Mouse (Mus musculus) heart, embryonic 12.5 days (tissue): ENCODE measurements around the gene Slc8a1. TPM values are rescaled to one million over a fixed set of nuclear protein-coding genes. Genes with fewer than 3 reads are reported as not detected.

Experiments
- ATAC-seq: fragments of 200-750 bp; cut with Nextera tagmentation; 2 replicates; pipeline ENCODE4 v1.8.0; 2017; ENCODE audit warnings: moderate TSS enrichment, moderate library complexity; ENCODE audit not compliant: insufficient number of reproducible peaks, low FRiP score
- H3K27ac ChIP-seq: fragments of 300-500 bp; sonication (generic); 2 replicates; pipeline ENCODE4 v1.5.1; 2016; ENCODE audit warnings: mild to moderate bottlenecking, moderate library complexity; ENCODE audit not compliant: poor library complexity, severe bottlenecking
- H3K27me3 ChIP-seq: fragments of 300-500 bp; sonication (generic); replicated peaks from 2 replicates; pipeline ENCODE4 v1.6.1; 2016; ENCODE audit warnings: mild to moderate bottlenecking, moderate library complexity
- H3K36me3 ChIP-seq: fragments of 300-500 bp; sonication (generic); 2 replicates; pipeline ENCODE4 v1.6.1; 2016; ENCODE audit warnings: mild to moderate bottlenecking, moderate library complexity
- H3K4me1 ChIP-seq: fragments of 300-500 bp; sonication (generic); replicated peaks from 2 replicates; pipeline ENCODE4 v1.6.1; 2016; ENCODE audit warnings: mild to moderate bottlenecking
- H3K4me2 ChIP-seq: fragments of 300-500 bp; sonication (generic); 2 replicates; pipeline ENCODE4 v1.6.1; 2016; ENCODE audit warnings: mild to moderate bottlenecking, moderate library complexity
- H3K4me3 ChIP-seq: fragments of 300-500 bp; sonication (generic); 2 replicates; pipeline ENCODE4 v1.5.1; 2016; ENCODE audit warnings: mild to moderate bottlenecking
- H3K9ac ChIP-seq: fragments of 300-500 bp; sonication (generic); 2 replicates; pipeline ENCODE4 v1.6.1; 2016; ENCODE audit warnings: mild to moderate bottlenecking, moderate library complexity
- H3K9me3 ChIP-seq: fragments of 300-500 bp; sonication (generic); replicated peaks from 2 replicates; pipeline ENCODE4 v1.6.1; 2016; ENCODE audit warnings: mild to moderate bottlenecking, moderate library complexity
- WGBS: fragments of 180-500 bp; shearing (Covaris S2); methylation state at CpG from one replicate; pipeline ENCODE4 v1.1.7; 2016; 5-methylcytosine and 5-hydroxymethylcytosine counted together
- polyA plus RNA-seq: library from polyadenylated mRNA; unstranded; fragments of >200 nt; fragmentation: Nextera tagmentation; extraction: Ambion mirVana; gene quantifications from 2 replicates; pipeline ENCODE4 v1.2.1, GENCODE M21; 2016

Slc8a1 gene
- polyA plus RNA-seq, 1 experiment from 2014 or later: 100 TPM

DNA sequence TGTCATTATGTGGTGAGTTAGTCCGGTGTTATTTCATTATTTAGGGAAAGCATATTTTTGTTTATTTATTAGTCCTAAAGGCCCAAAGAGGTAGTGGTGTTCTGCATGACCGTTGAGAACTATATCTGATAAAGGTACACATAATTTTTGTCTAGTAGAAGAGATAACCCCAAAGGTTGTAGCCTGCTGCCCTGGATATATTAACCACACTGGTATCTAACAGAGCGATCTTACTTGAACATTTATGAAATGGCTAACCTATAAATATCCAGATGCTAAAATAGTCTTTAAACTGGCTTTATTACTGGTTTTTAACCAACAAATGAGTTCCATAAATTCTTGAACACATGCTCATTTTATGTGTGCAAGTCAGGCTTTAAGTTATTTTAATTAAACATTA, 161.3 kb downstream of the Slc8a1 start:
- no peak overlapping the region for H3K27ac ChIP-seq
- no peak overlapping the region for H3K4me2 ChIP-seq
- 0 out of 2 replicates have a peak, but pooled peaks cover 3% of the 10 kb centered on the region for H3K9me3 ChIP-seq
- H3K4me1 ChIP-seq: peaks cover 22% of the 10 kb centered on the region
- peaks cover 10% of the 10 kb centered on the region for H3K36me3 ChIP-seq
- no peak overlapping the region for H3K9ac ChIP-seq
- no peak overlapping the region for H3K4me3 ChIP-seq
- WGBS: 88% methylated on average over 3 of the region's 3 CpGs
- no peak for ATAC-seq
- H3K27me3 ChIP-seq: no peaks in the 10 kb centered on the region

- Histone ChIP-seq H3K36me3 (0 out of 2 replicates have a peak, but pooled peaks cover 4% of the 10 kb centered on the region), H3K4me2 (no peak overlapping the region), H3K4me3 (no peak overlapping the region), H3K9me3 (no peaks in the 10 kb centered on the region), H3K4me1 (peaks cover 41% of the 10 kb centered on the region), H3K27me3 (no peaks in the 10 kb centered on the region), H3K27ac (no peak overlapping the region; the same call in 1 of the 2 replicates), H3K9ac (no peak overlapping the region)
- WGBS: 55% methylated on average over 9 of the region's 9 CpGs
- no peak for ATAC-seq
Observed at GRCm38 (mm10) chr17:81565634-81566372, 172.4 kb downstream of the Slc8a1 start.

- WGBS: 65% methylated on average over 6 of the region's 6 CpGs
- peaks cover 16% of the 10 kb centered on the region for H3K4me1 ChIP-seq
- no peaks in the 10 kb centered on the region for H3K36me3 ChIP-seq
- H3K27ac ChIP-seq: no peak overlapping the region
- H3K4me2 ChIP-seq: no peak overlapping the region
- H3K9me3 ChIP-seq: no peaks in the 10 kb centered on the region
- no peak overlapping the region for H3K9ac ChIP-seq
- no peak for ATAC-seq
- H3K4me3 ChIP-seq: no peak overlapping the region
- no peaks in the 10 kb centered on the region for H3K27me3 ChIP-seq
Observed at GRCm38 (mm10) chr17:81554052-81554734, 184.0 kb downstream of the Slc8a1 start.

DNA sequence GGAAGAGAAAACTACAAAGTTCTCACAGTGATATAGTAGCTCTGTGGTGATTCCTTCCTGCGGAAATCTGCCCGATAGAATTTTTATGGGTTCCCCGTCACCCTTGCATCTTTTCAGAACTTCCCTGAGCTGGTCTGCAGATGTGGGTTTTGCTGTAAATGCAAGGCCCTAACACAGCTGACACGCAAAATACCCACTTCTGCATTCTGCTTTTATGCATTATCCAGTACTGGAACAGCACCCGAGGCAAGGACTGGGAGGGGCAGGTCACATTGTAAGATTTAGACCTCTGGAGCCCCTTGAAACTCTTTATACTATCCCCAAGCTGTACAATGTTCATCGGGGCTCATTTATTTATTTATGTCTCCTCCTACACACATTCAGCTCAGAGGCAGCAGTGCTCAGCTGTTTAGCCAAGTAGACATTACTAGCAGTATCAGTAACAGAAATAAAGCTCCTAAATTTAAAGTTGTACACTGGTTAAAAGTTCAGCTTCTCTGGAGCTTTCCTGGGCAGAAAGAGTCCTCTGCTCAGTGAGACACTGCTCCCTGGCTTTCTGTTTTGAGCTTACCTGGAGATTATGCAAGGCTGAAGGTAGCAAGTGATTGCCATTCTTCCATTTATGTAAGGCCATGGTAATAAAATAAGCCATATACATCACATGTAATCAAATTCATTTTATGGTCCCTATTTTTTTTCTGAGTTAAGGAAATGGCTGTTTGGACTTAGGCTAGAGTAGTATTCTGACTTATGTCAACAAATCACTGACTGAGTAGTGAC, 186.1 kb downstream of the Slc8a1 start:
- no peak overlapping the region for H3K9ac ChIP-seq
- H3K4me3 ChIP-seq: no peak overlapping the region
- H3K4me2 ChIP-seq: no peak overlapping the region
- H3K36me3 ChIP-seq: no peaks in the 10 kb centered on the region
- WGBS: 80% methylated on average over 6 of the region's 6 CpGs
- no peak overlapping the region for H3K27ac ChIP-seq
- peaks cover 16% of the 10 kb centered on the region for H3K4me1 ChIP-seq
- H3K9me3 ChIP-seq: no peaks in the 10 kb centered on the region
- no peak for ATAC-seq
- H3K27me3 ChIP-seq: no peaks in the 10 kb centered on the region

- WGBS: 79% methylated on average over 3 of the region's 3 CpGs
Observed at GRCm38 (mm10) chr17:81550864-81551263, 187.3 kb downstream of the Slc8a1 start.

DNA sequence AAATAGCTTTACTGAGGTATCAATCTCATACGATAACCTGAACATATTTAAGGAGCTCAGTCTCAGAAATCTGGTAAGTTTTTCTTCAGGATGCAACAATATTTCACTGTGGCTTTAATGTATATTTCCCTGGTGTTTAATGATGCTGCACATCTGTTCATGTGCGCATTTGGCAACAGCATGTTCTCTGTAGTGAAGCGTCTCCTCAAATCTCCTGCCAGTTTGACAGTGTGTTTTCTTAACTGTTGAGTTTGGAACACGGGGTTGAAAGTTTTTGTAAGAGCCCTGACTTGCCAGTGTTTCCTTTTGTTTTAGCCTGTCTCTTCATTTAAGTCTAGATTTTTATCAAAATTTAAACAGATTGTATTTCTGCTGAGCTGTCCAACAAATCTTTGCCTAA, 190.2 kb downstream of the Slc8a1 start:
- Histone ChIP-seq H3K4me1 (peaks cover 39% of the 10 kb centered on the region), H3K4me2 (no peak overlapping the region), H3K9ac (no peak overlapping the region), H3K9me3 (no peaks in the 10 kb centered on the region), H3K4me3 (no peak overlapping the region), H3K27ac (no peak overlapping the region), H3K36me3 (no peaks in the 10 kb centered on the region), H3K27me3 (no peaks in the 10 kb centered on the region)
- ATAC-seq: no peak
- WGBS: 76% methylated on average over 4 of the region's 4 CpGs

More at GRCm38 (mm10) chr17:81550864-81551263, 187.3 kb downstream of the Slc8a1 start:
- Histone ChIP-seq H3K4me1 (peaks cover 25% of the 10 kb centered on the region), H3K27ac (no peak overlapping the region), H3K27me3 (no peaks in the 10 kb centered on the region), H3K9me3 (no peaks in the 10 kb centered on the region), H3K36me3 (no peaks in the 10 kb centered on the region), H3K4me2 (no peak overlapping the region), H3K9ac (no peak overlapping the region), H3K4me3 (no peak overlapping the region)
- ATAC-seq: no peak

- no peak overlapping the region for H3K4me3 ChIP-seq
- H3K9ac ChIP-seq: no peak overlapping the region
- H3K4me1 ChIP-seq: peaks cover 39% of the 10 kb centered on the region
- H3K36me3 ChIP-seq: no peaks in the 10 kb centered on the region
- H3K27ac ChIP-seq: no peak overlapping the region
- no peak overlapping the region for H3K4me2 ChIP-seq
- no peak for ATAC-seq
- no peaks in the 10 kb centered on the region for H3K27me3 ChIP-seq
- H3K9me3 ChIP-seq: no peaks in the 10 kb centered on the region
- 69% methylated on average over 6 of the region's 6 CpGs for WGBS
Observed at GRCm38 (mm10) chr17:81546525-81546924, 191.7 kb downstream of the Slc8a1 start.

GRCm38 (mm10) chr17:81546012-81546411, 192.2 kb downstream of the Slc8a1 start:
- Histone ChIP-seq H3K9me3 (no peaks in the 10 kb centered on the region), H3K4me3 (no peak overlapping the region), H3K4me1 (peaks cover 37% of the 10 kb centered on the region), H3K27me3 (no peaks in the 10 kb centered on the region), H3K4me2 (no peak overlapping the region), H3K36me3 (no peaks in the 10 kb centered on the region), H3K27ac (no peak overlapping the region), H3K9ac (no peak overlapping the region)
- WGBS: 74% methylated on average over 5 of the region's 5 CpGs
- no peak for ATAC-seq

- no peaks in the 10 kb centered on the region for H3K9me3 ChIP-seq
- H3K36me3 ChIP-seq: no peaks in the 10 kb centered on the region
- no peak overlapping the region for H3K9ac ChIP-seq
- no peak overlapping the region for H3K27ac ChIP-seq
- no peaks in the 10 kb centered on the region for H3K27me3 ChIP-seq
- no peak overlapping the region for H3K4me3 ChIP-seq
- ATAC-seq: no peak
- WGBS: 73% methylated on average over 3 of the region's 3 CpGs
- peaks cover 36% of the 10 kb centered on the region for H3K4me1 ChIP-seq
- H3K4me2 ChIP-seq: no peak overlapping the region
Observed at GRCm38 (mm10) chr17:81544926-81545325, 193.3 kb downstream of the Slc8a1 start.

DNA sequence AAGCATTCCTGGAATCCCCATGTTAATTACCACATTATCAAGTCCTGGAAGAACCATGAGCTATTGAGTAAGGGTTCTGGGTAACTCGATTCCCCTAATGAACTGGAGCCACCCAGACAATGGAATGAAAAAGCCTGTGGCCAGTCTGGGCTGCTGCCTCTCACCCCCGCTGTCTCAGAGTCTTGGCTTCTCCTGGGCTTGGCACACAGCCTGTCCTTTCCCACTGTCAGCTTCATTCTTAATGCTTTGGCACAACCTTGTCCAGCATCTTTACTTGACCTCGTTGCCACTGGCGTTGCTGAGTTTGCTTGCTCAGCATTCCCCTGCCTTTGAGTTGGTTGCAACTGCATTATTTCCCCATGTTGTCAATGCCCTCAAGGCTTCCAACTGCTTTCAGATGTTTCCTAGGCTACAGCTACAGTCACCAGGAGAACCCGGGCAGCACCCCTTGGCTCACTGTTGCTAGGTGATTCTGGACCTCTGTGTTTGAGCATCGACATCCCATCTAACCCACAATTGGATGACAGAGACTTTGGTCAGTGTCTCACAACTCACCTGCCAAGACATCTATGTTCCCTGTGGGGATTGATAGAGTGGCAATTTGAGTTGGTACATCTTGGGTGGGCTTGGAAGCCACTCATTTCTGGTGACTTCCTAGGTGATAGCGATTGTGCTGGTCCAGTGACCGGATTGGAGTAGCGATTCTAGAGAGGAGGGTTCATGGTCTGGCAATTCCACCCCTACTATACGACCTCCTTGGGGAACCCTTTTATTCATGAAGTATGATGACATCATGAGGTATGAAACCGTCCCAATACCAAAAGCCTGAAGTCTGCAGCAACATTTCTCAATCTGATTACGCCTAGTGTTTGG, 195.6 kb downstream of the Slc8a1 start:
- Histone ChIP-seq H3K4me3 (no peak overlapping the region), H3K27me3 (no peaks in the 10 kb centered on the region), H3K4me1 (peaks cover 55% of the 10 kb centered on the region), H3K9ac (no peak overlapping the region), H3K4me2 (no peak overlapping the region), H3K9me3 (no peaks in the 10 kb centered on the region), H3K27ac (peak overlapping the region; percentile 41), H3K36me3 (no peaks in the 10 kb centered on the region)
- ATAC-seq: no peak
- WGBS: 75% methylated on average over 12 of the region's 12 CpGs
